Mouse (Mus musculus) myocyte (in vitro differentiated cells): Measurements from ENCODE around the gene Otop2.

Experiments used
- MAX ChIP-seq: IDR thresholded peaks from one replicate; pipeline ENCODE4 v1.6.1; 2011; ENCODE audit warnings: low read depth, mild to moderate bottlenecking, control low read depth
- MYOG ChIP-seq, 3 experiments: IDR thresholded peaks; one replicate each; pipeline ENCODE4 v1.6.1; 2011; ENCODE audit warnings: control low read depth in 2 of 3, low read depth in 2 of 3, mild to moderate bottlenecking in 2 of 3; ENCODE audit not compliant: insufficient read length in 2 of 3, control insufficient read depth in 1 of 3, insufficient read depth in 1 of 3
- POLR2A ChIP-seq: IDR thresholded peaks from one replicate; pipeline ENCODE4 v1.6.1; 2011; ENCODE audit warnings: low read depth, mild to moderate bottlenecking, control low read depth, moderate library complexity; ENCODE audit not compliant: insufficient read length
- POLR2AphosphoS2 ChIP-seq: IDR thresholded peaks from one replicate; pipeline ENCODE4 v1.6.1; 2011; ENCODE audit warnings: low read depth, control low read depth; ENCODE audit not compliant: insufficient read length
- SRF ChIP-seq: IDR thresholded peaks from one replicate; pipeline ENCODE4 v1.6.1; 2011; ENCODE audit warnings: low read depth; ENCODE audit not compliant: control insufficient read depth, insufficient read length
- USF1 ChIP-seq: IDR thresholded peaks from one replicate; pipeline ENCODE4 v1.6.1; 2011; ENCODE audit warnings: low read depth, mild to moderate bottlenecking, control low read depth, moderate library complexity

DNA sequence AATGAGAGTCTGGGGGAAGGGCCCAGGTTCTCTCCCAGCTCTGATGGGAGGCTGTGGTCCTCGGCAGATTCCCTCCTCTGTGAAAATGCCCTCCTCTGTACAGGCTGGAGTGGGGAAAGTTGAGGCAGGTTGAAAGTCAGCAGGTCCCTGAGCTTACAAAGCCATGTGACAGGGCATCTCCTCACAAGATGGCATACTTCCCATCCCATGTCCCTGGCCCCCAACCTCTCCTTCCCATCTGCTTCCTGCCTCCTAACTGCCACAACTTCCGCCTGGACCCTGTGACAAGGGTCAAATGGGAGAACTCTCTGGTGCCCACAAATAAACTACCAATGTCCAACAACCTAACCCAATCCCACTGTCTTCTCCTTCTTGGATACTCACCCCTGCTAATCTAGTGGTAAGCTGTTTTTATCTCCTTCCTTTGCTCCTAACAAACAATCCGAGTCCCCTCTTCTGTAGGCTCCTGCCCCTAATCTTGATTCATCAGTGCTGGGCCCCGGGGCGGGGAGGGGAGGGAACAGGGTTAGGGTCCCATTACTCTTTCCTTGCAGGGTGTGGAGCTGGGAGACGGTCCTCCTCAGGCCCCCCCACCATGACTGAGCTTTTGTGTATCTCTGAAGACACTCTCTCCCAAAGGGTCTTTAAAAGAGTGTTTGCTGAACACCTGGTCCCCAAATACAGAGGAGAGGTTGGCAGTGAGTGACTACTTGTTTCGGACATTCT lies 42.7 kb upstream of the Otop2 start:
- TF ChIP-seq SRF, result no peak
- no peak for TF ChIP-seq POLR2A
- TF ChIP-seq MAX, result no peak
- no peak for TF ChIP-seq USF1
- no peak for TF ChIP-seq MYOG (IDR thresholded peaks at IDR 0.05; ENCODE audit: control insufficient read depth in 1 of 3, insufficient read depth in 1 of 3, insufficient read length in 2 of 3, low read depth in 2 of 3)
- no peak for TF ChIP-seq POLR2AphosphoS2
